Mouse (Mus musculus) cortical plate, adult 2 months (tissue): ENCODE results near the gene Per2.

Experiments used
- CTCF ChIP-seq: fragments of 200-500 bp; IDR thresholded peaks from 2 replicates; pipeline ENCODE4 v1.5.1; 2011; ENCODE audit warnings: mild to moderate bottlenecking, control low read depth, low read length; ENCODE audit not compliant: insufficient read depth; ENCODE audit errors: extremely low read depth
- POLR2A ChIP-seq: fragments of 200-500 bp; IDR thresholded peaks from 2 replicates; pipeline ENCODE4 v1.6.1; 2011; ENCODE audit warnings: mild to moderate bottlenecking, low read length, control low read depth; ENCODE audit not compliant: insufficient read depth; ENCODE audit errors: extremely low read depth

DNA sequence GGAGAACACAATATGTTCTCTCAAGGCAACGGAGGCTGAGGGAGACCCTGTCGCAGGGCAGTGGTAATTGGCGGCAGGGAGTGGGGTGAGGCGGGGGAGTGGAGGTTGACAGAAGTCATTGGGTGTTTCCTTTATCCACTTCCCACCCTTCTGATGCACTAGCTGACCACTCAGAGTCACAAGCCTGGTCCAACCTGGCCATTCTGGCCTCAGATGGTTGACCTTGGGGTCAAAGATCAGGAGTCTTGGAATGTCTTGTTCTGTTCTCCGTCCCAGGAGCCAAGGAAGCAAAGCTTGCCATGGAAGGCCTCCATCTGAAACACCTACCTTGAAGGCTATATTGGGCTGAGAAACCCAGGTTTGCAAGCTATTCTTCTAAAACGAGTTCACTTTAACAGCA, 7.1 kb upstream of the Per2 start:
- no peak for TF ChIP-seq CTCF
- TF ChIP-seq POLR2A, result no peak
